Mouse (Mus musculus): ENCODE measurements at regions not wholly inside any gene's neighbourhood (a gene's known extent, or its start where the extent isn't known, plus 50 kb on each side); places are given as distances from the start of the nearest gene placed in this dataset.

- no peak for DNase-seq (ENCODE audit: low read depth, low spot score)
These were observed 55.5 kb upstream of the Brd7 start for GRCm38 (mm10) chr8:88417307-88418095.

DNA sequence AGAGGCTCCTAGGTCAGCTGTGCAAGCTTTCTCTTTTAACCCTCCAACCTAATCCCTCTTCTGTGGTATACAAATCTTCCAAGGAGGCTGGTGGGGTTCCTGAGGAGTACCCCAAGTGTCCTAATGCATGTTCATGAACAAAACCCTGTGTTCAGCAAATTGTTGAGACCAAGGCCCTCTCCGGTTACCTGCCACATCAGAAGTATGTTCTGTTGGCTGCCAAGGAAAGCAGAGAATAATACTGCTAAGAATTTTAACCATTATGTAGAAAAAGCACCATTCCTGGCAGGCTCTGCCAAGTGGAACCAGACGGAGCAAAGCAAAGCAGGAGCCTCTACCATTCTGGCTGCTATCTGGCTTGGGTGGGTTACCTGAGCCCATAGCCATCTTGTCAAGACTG lies 61.3 kb upstream of the Brd7 start:
- no peak for DNase-seq (ENCODE audit: low read depth, low spot score)

- no peak for DNase-seq (ENCODE audit: low read depth, low spot score)
These were observed 66.6 kb upstream of the Brd7 start for GRCm38 (mm10) chr8:88428560-88428959.

DNA sequence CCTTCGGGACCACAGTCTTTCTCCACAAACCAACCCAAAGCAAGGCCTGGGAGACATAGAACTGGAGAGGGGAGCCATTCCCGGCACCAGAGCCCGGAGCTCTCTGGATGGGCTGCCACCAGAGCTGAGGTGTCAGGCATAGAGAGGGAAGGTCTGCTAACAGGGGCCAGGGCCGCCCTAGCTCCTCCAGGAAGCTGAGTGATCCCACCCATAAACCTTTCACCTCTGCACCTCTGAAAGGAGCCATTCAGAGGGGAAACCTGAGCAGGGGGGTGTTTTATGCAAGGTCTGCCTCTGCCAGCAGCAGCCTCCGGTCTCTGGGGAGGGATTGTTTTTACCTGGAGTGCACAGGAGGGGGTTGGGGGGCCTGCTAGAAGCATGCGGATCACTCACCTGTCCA lies 69.4 kb upstream of the Brd7 start:
- no peak for DNase-seq (ENCODE audit: low read depth, low spot score)

- DNase-seq (ENCODE audit: low read depth, low spot score), result no peak
These were observed 73.7 kb upstream of the Brd7 start for GRCm38 (mm10) chr8:88435686-88436085.

DNA sequence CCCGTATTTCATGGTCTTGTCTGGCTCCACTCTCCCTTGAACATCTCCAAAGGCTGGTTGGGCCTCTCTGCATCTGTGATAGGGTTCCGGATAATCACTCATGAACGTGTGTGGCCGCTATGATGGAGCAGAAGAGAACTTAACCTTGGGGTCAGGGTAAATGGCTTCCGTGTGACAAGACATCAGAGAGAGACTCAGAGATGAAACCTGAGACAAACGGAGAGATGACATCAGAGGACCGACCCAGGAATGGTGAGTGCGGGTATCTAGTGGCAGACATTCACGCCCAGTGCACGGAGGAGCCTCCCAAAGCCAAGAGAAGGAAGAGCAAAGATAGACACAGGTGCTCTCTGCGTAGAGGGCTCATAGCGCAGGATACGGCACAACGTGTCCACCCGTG lies 78.2 kb upstream of the Brd7 start:
- no peak for DNase-seq (ENCODE audit: low read depth, low spot score)

DNA sequence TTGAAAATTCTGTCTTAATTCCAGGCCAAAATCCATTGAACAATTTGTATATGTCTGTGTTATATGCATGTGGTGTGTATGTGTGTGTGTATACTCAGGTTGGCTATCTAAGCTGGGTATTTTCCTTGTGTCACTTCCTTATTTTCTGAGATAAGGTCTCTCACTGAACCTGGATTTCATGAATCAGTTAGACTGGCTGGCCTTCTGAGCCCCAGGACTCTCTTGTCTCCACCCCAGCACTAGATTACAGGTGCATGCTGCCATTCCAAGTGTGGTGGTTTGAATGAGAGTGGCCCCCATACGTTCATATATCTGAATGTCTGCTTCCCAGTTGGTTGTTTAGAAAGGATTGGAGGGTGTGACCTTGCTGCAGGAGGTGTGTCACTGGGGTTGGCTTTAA lies 77.8 kb upstream of the Nkd1 start:
- no peak for DNase-seq (ENCODE audit: low read depth, low spot score)

DNA sequence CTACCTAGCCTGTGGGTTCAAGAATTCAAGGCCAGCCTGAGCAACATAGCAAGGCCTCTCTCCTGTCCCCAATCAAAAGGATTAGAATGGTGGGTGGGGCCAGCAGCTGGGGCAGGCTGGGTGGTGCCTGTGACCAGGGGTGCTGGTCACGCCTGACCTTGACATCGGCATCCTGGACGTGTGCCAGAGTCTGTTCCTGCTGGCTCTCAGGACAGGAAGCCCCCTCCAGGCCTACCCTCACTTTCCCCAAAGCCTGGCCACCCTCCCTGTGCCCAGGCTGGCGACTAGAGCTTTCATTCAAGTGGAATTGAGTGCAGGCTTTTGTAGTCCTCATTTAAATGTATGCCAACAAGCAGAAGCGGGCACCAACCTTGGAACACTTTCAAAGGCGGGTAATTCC lies 73.7 kb upstream of the Nkd1 start:
- DNase-seq (ENCODE audit: low read depth, low spot score), result no peak

DNA sequence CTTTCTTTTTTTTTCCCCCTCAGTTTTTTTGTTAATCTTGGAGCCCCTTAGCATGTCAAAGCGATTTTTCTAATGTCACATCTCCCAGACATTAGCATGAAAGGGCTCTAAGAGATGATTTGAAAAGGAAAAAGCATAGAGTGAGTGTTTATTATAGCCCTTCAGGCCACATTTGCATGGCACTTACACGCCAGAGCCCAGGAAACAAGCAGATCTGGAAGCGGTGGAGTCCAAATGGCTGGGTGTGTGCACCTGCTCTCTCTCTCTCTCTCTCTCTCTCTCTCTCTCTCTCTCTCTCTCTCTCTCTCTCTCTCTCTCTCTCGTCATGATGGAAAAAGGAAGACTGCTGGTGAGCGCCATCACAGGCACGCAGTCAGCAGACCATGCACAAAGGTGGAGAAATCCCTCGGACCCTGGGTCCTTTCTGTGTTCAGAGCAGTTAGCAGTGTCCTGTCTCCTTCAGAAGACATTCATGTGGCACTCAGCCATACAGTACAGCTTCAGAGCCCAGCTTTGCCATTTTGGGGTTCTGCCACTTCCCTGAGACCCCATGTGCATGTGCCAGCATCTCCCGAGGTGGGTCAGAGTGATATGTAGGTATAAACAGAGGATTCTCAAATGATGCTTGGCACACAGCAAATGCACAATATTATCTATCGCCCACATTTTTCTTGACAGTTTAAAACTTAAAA lies 73.2 kb upstream of the Nkd1 start:
- DNase-seq (ENCODE audit: low read depth, low spot score), result no peak

DNA sequence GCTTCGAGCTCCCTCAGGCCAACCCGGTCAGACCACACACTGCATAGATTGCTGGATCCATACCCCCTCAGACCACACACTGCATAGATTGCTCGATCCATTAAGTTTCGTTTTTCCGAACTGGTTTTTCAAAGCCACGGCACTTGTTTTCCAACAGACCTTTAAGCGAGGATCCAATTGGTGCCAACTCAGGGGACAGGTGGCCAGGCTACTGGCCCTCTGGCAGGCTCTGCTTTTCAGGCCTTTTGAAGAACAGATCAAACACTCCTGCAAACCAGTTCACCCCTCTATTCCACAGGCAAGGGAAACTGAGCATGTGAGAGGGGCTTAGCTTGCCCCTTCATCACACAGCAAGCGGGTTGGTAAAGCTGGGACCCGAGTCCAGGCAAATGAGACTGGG lies 72.2 kb upstream of the Nkd1 start:
- DNase-seq (ENCODE audit: low read depth, low spot score), result no peak

GRCm38 (mm10) chr8:88449534-88449933 lies 71.6 kb upstream of the Nkd1 start:
- DNase-seq (ENCODE audit: low read depth, low spot score), result no peak

GRCm38 (mm10) chr8:88450864-88451657 lies 70.1 kb upstream of the Nkd1 start:
- no peak for DNase-seq (ENCODE audit: low read depth, low spot score)

- DNase-seq (ENCODE audit: low read depth, low spot score), result no peak
These were observed 69.3 kb upstream of the Nkd1 start for GRCm38 (mm10) chr8:88451658-88452500.

DNA sequence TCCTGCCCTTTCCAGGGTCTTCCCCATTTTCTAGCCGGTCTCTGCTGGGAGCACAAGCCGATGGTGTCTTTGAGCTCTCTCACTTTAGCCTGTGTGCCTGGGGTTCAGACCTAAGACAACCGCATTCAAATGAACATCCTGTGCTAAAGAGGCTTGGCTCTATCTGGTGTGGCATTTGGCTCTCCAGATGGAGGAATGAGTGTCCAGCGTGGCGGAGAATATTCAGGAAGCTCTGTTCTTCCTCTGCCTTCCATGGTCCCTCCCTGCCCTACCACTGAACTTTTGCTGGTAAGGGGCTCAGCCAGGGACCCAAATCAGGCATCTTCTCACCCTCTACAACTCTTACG lies 68.7 kb upstream of the Nkd1 start:
- no peak for DNase-seq (ENCODE audit: low read depth, low spot score)

DNA sequence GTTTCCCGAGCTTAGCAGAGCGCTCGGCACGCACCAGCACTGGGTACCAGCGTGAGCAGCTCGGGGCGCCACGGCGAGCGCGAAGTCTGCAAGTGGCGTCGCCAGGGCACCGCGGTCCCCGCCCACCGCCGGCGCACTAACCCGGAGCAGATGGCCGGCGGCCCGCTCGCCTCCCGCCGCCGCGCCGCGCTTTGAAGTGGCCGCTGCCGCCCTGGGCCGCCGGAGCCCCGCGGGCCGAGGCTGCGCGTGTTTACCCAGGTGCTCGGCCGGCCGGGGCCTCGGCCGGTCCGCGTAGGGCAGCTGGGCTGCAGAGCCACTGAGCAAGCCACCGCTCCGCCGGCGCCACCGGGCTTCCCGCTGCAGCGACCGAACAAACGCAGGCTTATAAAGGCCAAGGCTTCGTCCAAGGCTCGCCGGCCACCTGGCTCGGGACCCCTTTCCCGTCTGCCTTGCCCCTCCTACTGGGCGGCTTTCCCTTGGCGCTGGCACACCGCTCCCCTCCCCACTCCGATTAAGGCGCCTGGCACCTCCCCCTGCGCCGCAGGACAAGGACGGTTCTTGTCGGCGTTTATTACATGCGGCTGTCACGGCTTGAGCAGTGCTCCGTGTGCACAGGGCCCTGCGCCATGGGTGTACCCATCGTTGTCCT lies 67.0 kb upstream of the Nkd1 start:
- DNase-seq (ENCODE audit: low read depth, low spot score), result peak; percentile 60

DNA sequence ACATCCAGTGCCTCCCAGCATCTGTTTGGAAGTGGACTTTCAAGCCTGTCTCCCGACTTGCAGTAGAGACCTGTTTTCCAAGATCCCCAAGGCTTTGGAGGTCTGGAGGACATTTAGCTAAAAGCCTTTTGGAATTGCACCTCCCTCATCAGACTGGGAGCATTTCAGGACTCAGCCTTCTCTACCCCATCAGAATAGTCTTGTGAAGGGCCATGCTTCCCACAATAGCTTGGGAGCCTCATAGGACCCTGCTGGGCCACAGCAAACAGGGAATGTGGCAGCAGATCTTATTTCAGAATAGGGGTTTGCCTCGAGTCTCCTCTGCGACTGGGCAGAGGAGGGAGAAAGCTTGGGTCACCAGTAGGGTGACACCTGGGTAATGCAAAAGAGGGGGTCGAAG lies 66.2 kb upstream of the Nkd1 start:
- no peak for DNase-seq (ENCODE audit: low read depth, low spot score)

DNA sequence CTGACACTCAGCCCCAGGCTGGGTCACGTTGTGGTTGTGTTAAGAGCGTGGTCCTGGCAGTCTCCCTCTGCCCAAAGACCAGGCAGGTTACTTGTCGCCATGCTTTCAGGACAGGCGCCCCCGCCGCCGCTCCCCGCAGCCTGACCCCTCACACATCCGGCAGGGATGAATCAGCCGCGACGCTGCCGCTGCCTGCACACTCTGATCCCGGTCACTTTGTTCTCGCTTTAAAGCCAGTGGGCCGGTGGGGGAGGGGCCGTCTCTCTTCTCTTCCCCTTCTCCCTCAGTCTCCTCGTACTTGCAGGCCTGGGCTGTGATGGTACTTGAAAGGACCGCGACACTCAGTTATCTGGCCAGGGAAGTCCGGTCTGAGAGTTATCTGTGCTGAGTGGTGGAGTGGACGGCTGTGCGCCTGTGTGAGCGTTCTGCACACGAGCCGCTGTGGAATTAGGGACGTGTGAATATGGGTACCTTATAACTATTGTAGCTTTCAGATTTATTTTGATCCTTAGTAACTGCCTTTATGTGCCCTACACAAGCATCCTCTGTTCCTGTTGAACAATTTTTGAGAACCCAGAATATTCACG lies 65.6 kb upstream of the Nkd1 start:
- no peak for DNase-seq (ENCODE audit: low read depth, low spot score)

DNA sequence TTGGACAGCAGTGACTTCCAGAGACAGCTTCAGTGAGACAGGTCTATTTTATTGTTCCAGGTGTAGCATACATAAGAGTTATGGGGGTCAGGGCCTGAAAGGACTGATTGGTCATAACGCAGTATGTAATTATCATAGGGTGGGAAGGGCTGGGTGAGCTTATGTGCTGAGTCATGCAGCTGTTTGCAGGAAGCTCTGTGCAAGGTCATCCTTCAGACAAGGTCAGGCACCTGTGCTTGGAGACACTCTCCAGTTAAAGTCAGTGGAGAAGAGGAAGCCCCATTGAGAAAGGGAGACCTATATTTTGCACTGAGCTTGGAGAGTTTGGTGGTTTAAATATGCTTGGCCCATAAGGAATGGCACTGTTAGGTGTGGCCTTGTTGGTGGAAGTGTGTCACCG lies 62.0 kb upstream of the Nkd1 start:
- no peak for DNase-seq (ENCODE audit: low read depth, low spot score)

- DNase-seq (ENCODE audit: low read depth, low spot score), result no peak
These were observed 53.4 kb upstream of the Nkd1 start for GRCm38 (mm10) chr8:88467756-88468155.

- no peak for DNase-seq (ENCODE audit: low read depth, low spot score)
These were observed 50.2 kb upstream of the Nkd1 start for GRCm38 (mm10) chr8:88470931-88471455.
